Mouse (Mus musculus): ENCODE data around the gene Leng9.

- no peak for TF ChIP-seq CTCF (IDR thresholded peaks at IDR 0.05)
- no peak for TF ChIP-seq EP300 (IDR thresholded peaks at IDR 0.05)
These were observed 13.8 kb downstream of the Leng9 start for GRCm38 (mm10) chr7:4136404-4136770.
